Mouse (Mus musculus): ENCODE results near the gene Rbfox2. TPM values are rescaled to one million over a fixed set of nuclear protein-coding genes. Genes with fewer than 3 reads are reported as not detected.
A peak's percentile ranks its signal among the peaks of the same experiment; 100 is the strongest.

The Rbfox2 gene
- total RNA-seq, 2 experiments from 2014 or later: 219 to 240 TPM

DNA sequence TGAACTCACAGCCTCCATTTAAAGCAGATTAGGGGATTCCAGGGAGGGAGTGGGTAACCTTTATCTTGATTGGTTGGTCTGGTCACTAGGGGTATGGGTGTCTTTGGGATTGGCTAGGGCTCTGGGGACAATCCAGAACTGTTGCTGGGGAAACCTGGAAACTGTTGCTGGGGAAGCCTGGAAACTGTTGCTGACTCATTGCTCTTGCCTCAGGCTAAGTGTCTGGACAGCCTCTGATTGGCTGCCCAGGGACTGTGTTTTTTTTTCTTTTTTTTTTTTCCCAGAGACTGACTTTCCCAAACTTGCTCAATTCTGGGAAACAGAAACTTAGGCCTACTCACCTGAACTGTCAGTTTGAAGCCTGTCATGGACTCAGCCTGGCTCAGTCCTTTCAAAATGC lies 248.2 kb downstream of the Rbfox2 start:
- no peak for DNase-seq

DNA sequence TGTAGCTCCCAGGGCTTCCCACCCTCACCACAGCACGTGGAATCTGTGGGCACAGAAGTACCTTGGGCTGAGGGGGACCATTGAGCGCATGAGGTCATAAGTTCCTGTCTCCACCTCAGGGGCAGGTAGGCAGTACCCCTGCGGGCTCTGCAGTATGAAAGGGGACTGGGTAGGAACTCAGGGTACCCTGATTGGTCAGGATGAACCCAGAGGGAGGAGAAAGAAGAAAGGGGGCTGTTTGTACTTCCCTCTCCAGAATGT lies 250.1 kb downstream of the Rbfox2 start:
- DNase-seq: no peak

DNA sequence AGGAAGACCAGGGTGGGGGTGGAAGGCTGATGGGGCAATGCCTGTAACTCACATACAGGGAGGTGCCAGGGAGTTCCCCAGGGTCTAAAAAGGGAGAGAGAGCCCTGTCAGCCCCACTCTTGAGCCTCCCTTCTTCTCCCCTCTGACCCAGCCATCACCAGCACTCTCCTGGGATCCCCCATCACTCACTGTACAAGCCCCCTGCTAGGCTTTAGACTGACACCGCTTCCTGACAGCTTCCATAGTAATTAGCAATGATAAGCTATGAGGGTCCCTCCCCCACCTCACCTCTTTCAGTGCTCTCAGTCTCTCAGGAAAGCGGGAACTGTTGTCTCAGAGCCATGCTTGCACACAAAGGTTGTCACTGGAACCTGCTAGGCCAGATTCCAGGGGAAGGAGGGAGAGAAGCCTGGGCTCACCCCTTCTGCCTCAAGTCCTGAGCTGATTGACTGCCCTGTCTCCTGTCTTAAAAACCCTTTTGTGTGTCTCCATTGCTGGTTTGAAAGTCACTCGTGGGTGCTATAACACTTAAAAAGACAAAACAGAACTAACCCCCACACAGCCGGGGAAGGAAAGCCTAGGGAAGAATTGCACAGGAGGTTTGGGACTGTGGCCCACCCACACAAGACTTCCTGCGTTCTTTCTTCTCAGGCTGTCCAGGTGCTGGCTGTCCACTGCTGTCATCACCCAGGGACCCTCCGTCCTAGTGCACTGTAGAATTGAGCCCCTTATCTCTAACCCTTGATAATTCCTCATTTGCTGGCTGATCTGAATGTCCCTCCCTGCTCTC lies 250.6 kb downstream of the Rbfox2 start:
- DNase-seq: no peak

DNA sequence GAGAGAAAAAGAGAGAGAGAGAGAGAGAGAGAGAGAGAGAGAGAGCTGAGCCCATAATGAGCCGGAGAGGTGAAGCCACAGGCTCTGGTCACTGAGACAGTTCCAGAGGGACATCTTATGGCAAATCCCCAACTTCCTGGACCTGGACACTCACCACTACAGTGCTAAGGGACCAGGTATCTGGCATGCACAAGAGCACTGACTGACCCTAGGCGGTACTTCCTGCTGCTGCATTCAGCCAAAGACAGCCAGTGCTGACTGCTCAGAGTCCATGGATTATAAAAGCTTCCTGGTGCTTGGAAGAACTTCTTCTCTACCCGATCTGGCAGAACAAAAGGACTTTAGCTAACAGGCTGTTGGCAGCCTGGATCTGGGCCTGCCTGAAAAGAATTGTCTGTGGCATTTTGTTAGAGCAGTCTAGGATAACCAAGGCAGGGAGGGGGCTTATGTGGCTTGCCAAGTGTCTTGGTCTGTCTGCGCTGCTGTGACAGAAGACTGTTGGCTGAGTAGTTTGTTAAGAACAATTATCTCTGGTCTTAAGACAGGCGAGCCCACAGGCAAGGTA lies 252.1 kb downstream of the Rbfox2 start:
- DNase-seq: no peak

DNA sequence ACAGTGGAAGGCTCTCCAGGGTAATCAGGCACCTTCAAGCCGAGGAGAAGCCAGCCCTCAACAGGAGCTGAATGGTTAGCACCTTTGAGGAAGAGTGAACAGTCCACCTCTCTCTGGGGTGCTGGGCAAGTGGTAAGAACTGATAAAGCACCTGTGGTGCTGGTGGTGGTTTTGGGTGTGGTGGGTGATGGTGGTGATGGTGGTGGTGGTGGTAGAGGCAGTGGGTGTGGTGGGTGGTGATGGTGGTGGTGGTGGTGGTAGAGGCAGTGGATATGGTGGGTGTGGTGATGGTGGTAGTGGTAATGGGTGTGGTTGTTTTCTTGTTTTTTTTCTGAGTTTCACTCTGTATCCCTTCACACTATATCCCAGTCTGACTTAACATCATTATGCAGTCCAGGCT lies 253.8 kb downstream of the Rbfox2 start:
- no peak for DNase-seq

DNA sequence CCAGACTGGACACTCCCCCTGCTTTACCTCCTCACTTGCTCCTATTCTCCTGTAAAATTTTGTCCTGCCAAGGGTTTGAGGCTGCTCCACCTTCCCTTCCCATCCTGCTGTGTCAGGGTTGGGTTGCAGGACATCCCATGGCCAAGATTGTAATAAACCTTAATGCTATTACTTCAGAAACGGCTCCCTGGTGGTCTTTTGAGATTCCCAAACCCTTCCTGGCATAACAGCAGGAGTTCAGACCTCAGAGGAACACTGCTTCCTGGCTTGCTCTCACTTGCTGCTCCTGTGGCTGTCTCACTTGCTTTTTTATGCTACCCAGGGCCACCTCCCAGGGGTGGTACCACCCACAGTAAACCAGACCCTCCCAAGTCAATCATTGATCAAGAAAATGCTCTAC lies 254.6 kb downstream of the Rbfox2 start:
- no peak for DNase-seq

DNA sequence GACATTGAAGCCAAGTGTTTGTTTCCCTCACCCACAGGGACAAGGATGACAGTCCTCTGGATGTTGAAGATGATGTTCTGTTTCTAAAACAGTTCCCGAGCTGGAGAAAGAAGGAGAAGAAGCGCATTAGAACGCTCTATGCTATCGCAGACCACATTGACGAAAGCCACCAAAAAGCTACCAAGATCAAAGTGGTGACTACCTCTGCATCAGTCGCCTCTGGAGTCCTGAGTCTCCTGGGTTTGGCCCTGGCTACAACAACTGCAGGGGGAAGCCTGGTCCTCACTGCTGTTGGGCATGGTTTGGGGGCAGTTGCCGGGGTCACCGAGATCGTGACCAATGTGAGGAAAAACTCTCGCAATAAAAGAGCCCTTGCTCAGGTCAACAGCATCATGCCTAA lies 256.2 kb downstream of the Rbfox2 start, which contains the start of gene Mb:
Gene Mb (minus strand): TSS at position 101 of the 400 bp plus-strand sequence.
- no peak for DNase-seq

DNA sequence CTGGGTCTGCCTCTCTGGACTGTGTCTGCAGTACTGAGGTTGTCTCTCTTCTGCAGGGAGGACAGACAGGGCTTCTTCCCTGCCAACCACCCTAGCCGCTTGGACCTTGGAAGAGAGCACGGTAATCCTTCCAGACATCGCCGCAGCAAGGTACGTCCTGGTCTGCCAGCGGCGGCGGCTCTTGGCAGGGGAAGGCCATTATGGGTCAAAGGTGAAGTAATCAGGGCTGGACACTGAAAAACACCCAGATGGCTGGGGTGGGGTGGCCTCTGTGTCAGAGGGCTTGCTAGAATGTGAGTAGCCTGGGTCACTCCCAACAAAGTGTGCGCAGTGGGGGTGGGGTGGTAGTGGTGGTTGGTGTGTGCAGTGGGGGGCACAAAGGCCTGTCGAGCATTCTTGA lies 261.2 kb downstream of the Rbfox2 start:
- DNase-seq: no peak

DNA sequence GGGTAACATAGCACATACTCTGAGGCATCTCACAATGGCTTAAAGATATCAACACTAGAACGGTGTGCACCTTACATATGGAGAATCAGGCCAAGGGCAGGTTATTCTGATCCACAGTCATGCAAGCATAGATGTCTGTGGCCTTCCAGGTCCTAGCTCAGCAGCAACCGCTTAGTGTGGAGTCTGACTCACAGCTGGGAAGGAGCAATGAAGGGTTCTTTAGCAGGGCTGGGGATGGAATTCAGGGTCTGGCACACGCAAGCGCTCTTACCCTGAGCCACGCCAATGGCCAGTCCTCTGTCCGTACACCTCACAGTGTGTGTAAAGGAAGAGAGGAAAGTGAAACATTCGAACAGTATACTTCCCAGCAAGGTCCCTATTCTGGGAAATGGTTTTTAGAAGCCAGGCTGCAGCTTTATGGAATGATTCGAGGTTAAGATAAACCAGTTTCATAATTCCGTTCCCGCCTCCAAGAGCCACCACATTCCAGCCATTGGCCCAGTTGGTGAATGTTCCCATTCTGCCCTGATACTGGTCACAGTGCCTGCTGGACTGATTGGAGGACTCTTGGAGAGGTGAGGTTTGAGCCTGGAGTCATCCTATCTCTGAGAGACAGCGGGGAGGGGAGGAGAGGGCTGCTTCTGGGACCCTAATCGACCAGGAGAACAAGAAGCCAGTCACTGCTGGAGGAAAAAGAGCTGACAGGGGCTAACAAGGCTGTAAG lies 262.0 kb downstream of the Rbfox2 start, which contains the start of gene Apol6:
Gene Apol6 (plus strand): TSS at position 133 of the 724 bp plus-strand sequence.
- no peak for DNase-seq

DNA sequence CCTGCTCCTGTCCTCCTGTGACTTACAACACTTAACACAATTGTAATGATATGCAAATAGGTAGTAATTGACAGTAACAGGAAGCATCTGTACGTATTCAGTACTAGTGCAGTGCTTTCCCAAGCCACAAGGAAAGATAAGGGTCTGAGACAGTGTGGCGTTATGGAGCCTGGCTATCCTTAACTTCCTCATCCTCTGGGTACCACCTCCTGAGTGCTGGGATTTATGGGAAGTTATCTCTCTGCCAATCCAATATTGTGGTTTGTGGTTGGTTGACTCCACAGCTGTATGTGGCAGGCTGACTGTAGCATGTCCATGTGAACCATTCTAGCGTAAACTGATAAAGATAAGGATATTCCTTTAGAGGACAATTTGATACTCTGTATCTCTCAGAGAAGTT lies 266.0 kb downstream of the Rbfox2 start:
- DNase-seq: no peak

DNA sequence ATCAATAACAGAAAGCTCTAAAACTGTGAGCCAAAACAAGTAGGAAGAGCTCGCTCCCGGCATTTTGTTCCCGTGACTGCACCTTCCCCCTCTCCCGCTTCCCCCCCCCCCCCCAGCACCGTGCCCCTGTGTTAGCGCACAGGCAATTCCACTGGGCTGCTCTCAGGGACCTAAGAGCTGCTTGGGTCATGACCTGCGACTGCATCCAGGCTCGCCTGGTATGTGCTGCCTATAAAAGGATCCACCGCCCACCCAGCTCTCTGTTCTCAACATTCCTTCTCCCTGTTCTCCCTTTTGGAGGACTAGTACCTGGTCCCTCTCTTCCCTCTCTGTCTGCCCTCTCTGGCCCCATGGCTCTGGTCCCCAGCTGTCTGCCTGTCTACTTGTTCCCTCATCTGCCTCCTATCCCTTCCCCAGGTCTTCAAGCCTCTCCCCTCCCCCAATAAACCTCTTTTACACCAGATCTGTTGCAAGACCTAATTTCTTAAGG lies 267.5 kb downstream of the Rbfox2 start:
- DNase-seq: no peak

DNA sequence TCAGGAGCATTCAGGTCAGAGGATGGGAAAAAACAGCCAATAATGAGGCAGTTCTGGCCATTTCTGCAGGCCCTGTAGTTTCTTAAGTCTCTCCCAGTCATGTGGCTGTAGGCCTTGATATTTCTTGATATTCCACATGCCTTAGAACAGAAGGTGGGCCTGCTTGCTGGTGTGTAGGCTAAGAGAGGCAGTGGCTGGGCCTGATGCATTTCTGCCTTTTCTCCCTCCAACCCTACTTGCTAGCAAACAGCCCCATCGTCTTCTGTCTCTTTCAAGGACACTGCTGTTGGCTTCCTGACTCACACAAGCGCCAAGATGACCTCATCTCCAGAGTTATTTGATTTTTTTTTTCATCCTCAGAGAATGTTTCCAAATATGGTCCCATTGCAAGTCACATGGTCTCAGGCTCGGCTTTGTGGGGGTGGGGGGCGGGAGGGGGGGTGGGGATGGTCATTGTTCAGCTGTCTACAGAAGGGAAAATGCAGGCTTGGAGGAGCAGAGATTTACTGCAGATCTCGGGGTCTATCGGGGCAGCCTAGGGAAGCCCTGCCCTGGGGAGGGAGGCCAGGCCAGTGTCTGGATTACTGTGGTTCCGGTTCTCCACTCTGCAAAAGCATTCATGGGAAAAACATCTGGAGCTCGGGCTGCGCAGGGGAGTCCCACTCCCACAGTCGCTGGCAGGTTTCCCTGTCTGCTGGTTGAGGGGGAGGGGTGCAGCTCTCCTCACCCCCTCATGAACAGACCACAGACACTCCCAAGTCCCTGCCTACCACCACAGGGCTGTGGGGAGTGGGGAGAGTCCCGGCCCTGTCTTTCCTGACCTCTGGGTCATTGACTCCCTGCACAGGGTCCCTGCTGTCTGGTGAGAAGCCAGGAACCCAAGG lies 269.3 kb downstream of the Rbfox2 start:
- DNase-seq: peak; percentile 73

DNA sequence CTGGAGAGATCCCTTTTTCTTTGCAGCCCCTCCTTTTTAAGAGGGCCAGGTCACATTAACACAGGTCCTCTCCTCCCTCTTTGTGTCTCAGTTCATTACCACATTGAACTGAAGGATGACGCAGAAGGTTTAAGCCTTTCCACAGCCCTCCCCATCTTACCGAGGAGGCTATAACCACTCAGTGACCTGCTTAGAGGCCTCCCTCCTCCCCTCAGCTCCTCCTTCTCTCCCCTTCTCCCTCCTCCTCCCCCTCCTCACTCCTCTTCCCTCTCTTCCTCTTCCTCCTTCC lies 269.9 kb downstream of the Rbfox2 start:
- DNase-seq: no peak

DNA sequence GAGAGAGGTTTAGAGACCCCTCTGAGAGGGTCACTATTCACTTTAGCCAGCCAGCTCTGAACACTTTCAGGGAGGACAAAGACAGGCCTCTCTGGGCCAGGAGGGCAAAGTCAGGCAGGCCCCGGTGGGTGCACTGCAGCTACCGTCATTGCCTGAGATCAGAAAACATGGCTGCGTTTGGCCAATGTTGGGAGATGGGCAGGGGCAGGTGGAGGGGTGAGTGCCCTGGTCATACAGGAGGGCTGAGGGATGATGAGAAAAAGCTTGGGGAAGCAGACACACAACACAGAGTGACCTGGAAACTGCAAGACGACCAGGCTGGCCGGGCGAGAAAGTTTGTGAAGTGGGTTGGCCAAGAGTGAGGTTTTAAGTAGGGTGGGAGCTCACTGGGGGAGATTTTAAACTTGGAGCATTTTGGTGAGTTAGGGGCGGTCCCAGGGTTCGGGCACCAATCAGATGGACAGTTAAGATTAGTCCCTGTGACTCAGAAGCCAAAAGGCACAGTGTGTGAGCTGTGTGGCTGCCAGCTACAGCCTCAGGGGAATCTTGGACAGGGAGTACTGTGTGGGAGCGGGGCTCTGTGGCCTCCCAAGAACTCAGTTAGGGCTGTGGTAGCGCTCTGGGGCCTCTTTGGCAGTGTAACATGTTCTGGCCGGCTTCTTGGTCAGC lies 270.4 kb downstream of the Rbfox2 start:
- DNase-seq: peak; percentile 84

DNA sequence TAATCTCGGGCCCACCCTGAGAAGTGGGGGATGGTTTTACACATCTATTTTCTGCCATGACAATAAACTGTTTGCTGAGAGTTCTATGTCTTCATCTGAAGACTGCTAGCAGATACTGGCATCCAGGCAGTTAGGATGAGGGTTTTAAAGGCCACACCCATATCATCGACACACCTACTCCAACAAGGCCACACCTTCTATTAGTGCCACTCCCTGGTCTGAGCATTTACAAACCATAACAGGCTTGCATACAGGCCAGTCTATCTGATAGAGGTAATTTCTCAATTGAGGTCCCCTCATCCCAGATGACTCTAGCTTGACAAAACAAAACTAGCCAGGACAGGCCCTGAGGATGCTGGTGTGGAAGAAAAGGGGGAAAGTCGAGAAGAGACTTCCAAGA lies 271.2 kb downstream of the Rbfox2 start:
- DNase-seq: no peak

DNA sequence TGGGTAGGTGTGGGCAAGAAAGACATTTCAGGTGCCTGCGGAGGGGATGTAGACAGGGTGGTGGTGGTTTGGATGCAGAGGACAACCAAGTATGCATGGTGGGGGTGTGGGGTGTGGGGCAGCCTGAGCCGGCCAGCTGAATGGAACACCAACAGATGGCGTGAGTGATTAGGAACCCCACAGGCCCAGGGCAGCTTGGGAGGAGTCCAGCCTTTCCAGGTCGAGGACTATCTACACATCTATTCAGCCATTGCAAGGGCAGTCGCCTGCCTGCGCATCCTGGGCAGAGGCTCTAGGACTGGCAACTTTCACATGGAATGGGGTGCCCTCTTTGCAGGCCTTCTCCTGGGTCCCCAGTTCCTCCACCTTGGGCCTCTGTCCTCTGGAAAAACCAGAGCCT lies 272.3 kb downstream of the Rbfox2 start:
- DNase-seq: no peak

DNA sequence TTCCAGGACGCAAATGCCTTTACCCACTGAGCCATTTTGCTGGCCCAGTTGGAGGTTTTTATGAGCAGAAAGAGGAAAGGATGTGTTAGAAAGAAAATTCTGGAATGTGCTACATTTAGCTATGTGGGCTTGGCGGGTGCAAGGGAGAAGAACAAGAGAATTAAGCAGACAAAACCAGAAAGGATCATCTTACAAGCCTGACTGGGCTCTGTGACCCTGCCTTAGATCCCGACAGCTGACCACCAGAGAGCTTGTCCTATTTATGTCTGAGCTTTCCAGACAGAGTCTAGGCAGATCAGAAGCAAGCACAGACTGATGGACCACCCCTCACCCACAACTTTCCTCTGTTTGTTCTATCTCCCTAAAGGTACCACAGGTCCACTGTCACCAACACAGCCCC lies 275.5 kb downstream of the Rbfox2 start:
- DNase-seq: no peak

DNA sequence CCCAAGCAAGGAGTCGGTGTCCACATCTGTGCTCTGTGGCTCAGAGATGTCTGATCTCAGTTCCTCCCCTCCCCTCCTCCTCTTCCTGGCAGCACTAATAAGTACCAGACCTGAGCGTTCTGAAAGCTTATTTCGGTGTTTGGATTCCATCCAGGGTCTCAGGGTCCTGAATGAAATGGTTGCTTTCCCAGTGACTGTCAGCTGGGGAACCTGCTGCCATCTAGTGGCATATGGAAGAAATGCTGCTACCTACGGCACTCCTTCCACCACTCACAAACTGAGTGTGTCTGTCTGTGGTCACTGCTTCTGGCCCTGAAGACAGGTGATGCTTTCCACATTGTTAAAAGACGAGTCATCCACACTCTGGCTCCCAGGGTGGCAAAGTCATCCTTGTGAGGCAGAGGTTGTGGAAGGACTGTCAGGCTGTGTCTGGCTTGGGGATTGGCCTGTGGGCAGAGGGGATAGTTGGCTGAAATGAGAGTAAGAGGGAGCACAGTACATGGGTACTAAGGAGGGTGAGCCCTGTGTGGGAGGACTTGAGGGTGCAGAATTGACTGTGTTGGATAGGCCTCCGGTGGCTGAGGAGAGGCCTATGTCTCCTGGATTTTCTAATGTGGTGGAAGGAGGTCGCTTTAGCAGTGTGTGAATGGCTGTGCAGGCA lies 277.3 kb downstream of the Rbfox2 start:
- peak; percentile 54 for DNase-seq

Data from gastrocnemius, postnatal 10 days (tissue).